Mouse (Mus musculus) 416B (cell line): ENCODE results near the gene Naa80.

Experiments used
- DNase-seq: peaks from one replicate; pipeline ENCODE4 v3.0.0; 2011; ENCODE audit warnings: low read depth

The Naa80 gene

GRCm38 (mm10) chr9:107551117-107551889 lies 27.4 kb upstream of the Naa80 start, which contains the start of gene Rassf1:
Gene Rassf1 (plus strand): TSS chr9:107551555.
- peak; percentile 73 for DNase-seq

GRCm38 (mm10) chr9:107551890-107552355 lies 26.8 kb upstream of the Naa80 start:
- DNase-seq, result peak; percentile 48

GRCm38 (mm10) chr9:107552690-107553393 lies 25.8 kb upstream of the Naa80 start:
- DNase-seq, result no peak

- peak; percentile 40 for DNase-seq
Observed at GRCm38 (mm10) chr9:107553541-107554318, 25.0 kb upstream of the Naa80 start.

GRCm38 (mm10) chr9:107554319-107554825 lies 24.3 kb upstream of the Naa80 start:
- peak; percentile 99 for DNase-seq

- DNase-seq, result peak; percentile 75
Observed at GRCm38 (mm10) chr9:107555031-107555457, 23.6 kb upstream of the Naa80 start.

GRCm38 (mm10) chr9:107555701-107556100 lies 23.0 kb upstream of the Naa80 start:
- no peak for DNase-seq

GRCm38 (mm10) chr9:107556346-107556745 lies 22.3 kb upstream of the Naa80 start:
- DNase-seq, result peak; percentile 42

GRCm38 (mm10) chr9:107563029-107563581 lies 15.6 kb upstream of the Naa80 start, which contains the start of gene Tusc2:
Gene Tusc2 (plus strand): TSS chr9:107563255.
- peak; percentile 96 for DNase-seq

GRCm38 (mm10) chr9:107565556-107565955 lies 13.1 kb upstream of the Naa80 start:
- DNase-seq, result peak; percentile 35

- DNase-seq, result peak; percentile 79
Observed at GRCm38 (mm10) chr9:107566041-107566709, 12.5 kb upstream of the Naa80 start.

- DNase-seq, result no peak
Observed at GRCm38 (mm10) chr9:107566855-107567254, 11.8 kb upstream of the Naa80 start.

GRCm38 (mm10) chr9:107567702-107568319 lies 10.9 kb upstream of the Naa80 start, which contains the start of gene Hyal2:
Gene Hyal2 (plus strand): TSS chr9:107567945.
- no peak for DNase-seq

GRCm38 (mm10) chr9:107568331-107569261 lies 10.1 kb upstream of the Naa80 start:
- peak; percentile 92 for DNase-seq

- DNase-seq, result no peak
Observed at GRCm38 (mm10) chr9:107569270-107569669, 9.4 kb upstream of the Naa80 start.

- no peak for DNase-seq
Observed at GRCm38 (mm10) chr9:107570016-107570415, 8.7 kb upstream of the Naa80 start.

- no peak for DNase-seq
Observed at GRCm38 (mm10) chr9:107570845-107571244, 7.8 kb upstream of the Naa80 start.

- DNase-seq, result no peak
Observed at GRCm38 (mm10) chr9:107571534-107572326, 7.0 kb upstream of the Naa80 start.

GRCm38 (mm10) chr9:107572327-107572662 lies 6.4 kb upstream of the Naa80 start:
- DNase-seq, result no peak
